Mouse (Mus musculus): ENCODE data around the gene Mlana.

Gene Mlana

DNA sequence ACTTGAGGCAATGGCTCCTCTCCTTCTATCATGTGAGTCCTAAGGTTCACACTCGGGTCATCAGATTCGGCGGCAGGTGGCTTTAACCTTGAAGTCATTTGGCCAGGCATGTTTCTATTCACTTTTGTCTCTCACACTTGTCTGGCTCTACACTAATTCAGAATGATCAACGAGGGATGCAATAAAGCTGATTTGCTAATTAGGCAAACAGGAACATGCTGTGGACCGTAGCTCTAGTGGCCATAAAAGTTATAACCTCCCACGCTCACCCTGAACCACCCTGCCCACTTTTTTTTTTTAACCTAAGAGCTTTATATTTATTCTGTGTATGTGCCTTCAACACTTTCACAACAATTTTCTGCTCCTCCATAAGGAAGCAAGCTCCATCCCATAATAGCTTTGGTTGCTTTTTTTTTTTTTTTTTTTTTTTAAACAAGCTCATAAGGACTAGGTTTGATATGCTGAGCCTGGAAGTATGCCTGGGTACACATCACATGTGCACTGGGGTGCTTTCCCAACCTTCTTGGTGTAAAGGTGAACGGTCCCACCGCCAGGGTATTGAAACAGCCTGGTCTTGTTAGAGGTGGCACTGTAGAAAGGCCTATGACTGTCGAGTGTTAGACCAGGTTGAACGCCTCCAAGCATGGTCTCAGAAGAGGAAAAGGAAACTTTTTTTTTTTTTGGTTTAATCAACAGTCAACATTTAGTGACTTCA is 21.0 kb upstream of the Mlana start:
- no peak for DNase-seq

DNA sequence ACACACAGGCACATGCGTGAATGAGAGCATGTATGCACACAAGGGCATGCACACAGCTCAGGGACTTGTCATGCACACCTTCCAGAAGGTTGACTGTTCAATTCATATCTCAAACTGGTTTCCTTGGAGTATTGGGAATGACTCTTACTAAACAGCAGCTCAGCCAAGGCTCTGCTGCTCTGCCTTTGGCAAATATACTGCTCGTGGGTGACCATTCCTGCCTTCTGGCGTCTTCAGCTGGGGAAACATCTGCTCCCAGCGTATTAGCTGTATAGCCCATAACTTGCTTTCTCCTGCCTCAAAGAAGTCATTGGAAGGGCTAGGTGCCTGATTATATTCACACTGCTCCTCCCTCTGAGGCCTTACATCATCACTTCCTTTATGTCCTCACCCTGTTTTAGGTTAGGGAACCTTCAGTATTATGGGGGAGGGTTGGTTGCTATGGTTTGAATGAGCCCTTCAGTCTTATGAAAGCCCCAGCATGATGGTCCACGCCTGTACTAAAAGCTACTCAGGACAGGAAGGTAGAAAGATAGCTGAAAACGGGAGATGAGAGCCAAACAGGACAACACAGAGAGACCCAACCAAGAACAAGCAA is 19.3 kb upstream of the Mlana start:
- DNase-seq, result no peak

DNA sequence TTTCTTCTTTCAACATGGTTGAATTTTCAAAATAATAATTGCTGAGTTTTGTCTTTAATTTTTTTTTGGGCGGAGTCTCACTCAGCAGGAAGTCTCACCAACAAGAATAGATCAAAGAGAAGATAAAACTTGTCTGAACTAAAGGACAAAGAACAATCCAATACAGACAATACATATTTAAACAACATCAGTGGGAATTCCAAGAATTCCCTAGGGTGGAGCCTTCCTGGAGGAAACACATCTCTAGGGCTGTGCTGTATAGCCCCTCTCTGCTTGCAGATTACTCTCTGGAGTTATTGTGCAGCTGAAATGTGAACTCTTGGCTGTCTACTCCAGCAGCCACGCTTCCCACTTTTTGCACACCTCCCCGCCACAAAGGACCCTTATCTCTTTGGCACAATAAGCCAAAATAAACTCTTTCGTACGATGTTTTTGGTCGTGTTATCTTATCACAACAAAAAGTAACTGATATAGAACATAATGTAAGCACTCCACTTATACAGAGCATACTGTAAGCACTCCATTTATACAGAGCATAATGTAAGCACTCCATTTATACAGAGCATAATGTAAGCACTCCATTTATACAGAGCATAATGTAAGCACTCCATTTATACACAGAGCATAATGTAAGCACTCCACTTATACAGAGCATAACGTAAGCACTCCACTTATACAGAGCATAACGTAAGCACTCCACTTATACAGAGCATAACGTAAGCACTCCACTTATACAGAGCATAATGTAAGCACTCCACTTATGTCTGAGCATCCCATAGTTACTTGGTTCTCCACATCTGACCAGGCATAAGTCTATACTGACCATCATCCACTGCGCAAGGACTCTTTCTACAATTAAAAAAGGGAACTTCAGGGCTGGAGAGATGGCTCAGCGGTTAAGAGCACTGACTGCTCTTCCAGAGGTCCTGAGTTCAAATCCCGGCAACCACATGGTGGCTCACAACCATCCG is 17.2 kb upstream of the Mlana start:
- DNase-seq, result no peak

DNA sequence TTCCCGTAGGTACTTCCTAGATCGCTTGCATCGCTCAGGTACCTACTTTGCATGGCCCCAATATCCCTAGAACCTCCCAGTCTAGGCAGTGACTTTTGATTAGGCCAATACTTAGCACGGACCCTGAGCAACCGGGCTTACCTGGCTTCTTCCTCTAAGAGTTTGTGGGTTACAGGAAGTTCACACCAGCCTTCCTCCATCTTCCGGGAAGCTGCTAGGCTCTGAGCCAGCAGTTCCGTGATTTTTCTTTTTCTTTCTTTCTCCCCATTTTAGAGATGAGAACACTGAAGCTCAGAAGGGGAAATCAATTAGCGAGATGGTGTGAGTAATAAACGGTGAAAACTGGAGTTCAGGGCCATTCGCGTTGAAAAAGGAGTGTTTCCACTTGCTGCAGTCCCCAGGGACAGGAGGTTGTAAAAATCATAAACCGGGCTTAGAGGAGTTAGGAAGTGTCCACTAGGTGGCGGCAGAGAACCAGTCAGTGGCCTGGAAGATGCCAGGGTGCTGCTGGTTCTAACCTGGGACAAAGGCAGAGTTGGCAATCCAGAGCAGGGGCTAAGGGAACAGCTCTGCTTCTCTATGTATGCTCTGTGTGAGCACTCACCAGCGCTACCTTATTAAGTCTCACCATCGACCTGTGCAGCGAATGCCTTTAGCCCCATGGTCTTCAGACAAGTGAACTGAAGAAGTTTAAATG is 13.6 kb upstream of the Mlana start:
- DNase-seq, result peak; percentile 82 to 91

DNA sequence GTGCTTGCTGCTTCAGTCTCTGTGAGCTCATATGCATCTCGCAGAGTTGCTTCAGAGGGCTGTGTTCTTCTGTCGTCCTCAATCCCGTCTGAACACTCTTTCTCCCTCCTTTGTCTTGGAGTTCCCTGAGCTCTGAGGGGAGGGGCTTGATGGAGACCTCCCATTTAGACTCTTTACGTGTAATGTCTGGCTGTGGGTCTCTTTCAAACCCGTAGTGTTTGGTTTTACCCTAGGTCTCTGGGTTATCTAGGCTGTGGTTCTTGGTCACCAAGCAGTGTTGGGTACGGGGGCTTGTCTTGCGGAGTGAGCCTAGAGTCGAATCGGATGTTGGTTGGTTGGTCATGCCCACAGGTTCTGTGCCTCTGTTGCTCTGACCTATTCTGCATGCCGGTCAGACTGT is 2.6 kb upstream of the Mlana start:
- no peak for DNase-seq

DNA sequence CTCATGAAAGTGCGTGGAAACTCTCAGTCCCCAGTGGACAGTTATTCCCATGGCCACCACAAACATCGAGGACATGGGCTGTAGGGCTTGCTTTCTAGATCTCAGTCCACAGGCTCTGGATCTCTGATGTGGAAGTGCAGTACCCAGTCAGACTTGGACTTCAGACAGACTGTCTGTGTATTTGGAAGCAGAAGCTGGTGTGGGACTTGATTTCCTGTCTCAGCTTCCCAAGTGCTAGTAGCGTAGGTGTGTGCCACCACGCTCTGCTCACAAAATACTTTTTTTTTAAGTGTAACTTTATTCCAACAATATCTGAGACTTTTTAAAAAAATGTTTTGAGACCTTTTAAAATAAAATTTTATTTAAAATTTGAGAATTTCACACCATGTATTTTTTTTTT is 1.3 kb upstream of the Mlana start:
- no peak for DNase-seq

DNA sequence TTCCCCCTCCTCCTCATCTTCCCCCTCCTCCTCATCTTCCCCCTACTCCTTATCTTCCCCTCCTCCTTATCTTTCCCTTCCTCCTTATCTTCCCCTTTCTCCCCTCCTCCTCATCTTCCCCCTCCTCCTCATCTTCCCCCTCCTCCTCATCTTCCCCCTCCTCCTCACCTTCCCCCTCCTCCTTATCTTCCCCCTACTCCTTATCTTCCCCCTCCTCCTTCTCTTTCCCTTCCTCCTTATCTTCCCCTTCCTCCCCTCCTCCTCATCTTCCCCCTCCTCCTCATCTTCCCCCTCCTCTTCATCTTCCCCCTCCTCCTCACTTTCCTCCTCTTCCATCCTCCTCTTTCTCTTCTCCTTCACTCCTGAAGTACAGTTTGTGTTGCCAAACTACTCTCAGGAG is 784 bp upstream of the Mlana start:
- DNase-seq, result no peak

DNA sequence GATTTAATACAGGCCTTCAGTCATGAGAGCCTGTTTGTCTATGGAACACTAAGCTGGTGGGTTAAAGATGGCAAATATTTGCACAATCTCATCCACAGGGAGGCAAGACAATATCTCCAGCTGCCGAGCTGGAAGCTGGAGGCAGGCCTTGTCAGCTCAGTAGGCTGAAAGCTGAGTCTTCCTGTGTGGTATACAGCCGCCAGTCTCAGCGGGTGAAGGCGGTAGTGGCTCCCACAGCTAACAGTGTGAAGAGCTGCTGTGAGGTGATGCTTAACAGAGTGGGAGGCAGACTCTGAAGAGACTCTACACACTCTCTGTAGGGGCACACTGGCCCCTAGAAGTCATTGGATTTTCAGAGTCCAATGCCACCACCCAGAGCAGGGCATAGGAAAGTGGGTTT is 4.1 kb downstream of the Mlana start:
- DNase-seq, result no peak

DNA sequence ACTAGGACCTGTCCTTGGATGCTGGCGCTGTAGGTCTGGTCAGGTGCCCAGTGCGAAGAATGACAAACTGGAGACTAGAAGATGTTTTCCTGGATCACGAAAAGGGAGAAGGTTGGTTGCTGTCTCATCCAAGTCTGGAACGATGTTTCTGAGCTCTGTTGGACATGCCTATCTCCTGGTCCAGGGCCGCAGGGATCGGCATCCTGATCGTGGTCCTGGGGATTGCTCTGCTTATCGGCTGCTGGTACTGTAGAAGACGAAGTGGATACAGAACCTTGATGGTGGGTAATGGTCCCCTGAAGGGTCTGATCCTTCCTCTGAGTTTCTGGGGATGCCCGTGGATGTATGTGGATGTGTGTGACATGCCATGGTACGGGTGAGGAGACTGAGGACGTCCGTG is 6.8 kb downstream of the Mlana start:
- DNase-seq, result no peak

DNA sequence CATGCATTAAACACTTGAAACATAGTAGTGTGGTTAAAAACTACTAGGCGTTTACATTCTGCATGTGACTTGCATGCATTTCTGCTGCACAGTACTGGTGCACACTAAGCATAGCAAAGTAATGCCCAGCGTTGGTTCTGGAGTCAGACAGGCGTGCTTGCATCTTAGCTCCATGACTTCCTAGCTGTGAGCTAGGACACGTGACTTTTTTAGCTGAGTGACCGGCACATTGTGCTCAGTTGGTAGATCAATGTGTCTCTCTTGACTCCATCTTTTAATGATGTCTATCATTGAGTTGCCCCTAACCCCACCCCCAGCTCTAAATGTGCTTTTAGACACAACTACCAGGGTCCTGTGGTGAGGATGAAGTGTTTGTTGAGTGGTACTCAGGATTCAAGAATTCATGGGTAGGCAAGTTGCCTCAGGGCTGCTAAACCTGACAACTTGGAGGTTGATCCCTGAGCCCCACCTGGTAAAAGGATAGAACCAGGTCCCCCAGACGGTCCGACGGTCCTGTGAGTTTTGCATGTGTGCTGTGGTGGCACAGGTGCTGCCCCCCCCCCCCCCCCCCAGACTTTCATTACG is 9.8 kb downstream of the Mlana start:
- no peak for DNase-seq

DNA sequence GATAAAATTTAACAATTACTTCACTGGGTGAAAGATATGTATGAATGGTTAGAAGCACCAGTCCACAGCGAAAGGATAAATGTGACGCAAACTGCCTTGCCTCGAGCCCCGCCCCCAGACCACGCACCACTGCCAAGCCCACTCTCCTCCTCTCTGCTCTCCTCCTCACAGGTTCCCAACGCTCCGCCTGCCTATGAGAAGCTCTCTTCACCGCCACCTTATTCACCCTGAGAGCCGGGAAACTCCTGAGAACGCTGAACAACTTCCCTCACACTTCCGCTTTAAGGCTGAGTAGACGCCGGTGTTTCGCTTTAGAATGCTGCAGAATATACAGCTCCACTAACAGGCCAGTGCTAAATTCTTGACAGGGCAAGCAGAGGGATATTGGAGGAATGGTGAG is 10.4 kb downstream of the Mlana start:
- DNase-seq, result no peak

DNA sequence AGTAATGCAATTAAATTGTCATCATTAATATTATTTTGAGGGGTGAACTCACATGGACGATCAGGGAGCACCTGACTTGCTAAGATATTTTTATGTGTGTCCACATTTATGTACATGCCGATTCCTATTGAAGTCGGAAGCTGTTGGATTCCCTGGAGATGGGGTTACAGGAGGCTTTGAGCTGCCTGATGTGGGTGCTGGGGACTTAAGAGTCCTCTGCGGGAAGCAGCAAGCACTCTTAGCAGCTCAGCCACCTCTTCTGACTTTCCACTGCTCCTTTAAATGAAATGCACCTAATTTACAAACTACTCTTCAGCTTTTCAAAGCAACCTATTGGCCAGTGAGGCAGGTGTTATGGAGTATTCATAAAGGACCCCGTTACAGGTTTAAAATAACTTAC is 10.8 kb downstream of the Mlana start:
- no peak for DNase-seq

DNA sequence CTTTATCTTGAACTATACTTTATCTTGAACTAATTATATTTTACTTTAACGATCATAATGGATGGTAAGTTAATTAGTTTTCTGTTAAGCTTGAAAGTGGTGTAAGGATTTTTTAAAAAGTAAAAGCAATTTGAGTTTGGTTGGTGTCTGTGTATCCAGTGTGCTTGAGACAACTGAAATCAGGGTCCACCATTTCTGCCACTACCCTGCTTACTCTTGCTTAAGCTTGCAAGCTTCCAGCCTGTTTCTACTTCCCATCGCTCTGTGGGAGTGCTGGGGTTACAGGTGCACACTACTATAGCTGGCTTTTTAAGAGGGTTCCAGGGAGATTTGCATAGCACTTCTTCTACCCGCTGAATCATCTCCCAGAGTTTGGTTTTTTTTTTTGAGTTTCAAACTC is 11.8 kb downstream of the Mlana start:
- no peak for DNase-seq

DNA sequence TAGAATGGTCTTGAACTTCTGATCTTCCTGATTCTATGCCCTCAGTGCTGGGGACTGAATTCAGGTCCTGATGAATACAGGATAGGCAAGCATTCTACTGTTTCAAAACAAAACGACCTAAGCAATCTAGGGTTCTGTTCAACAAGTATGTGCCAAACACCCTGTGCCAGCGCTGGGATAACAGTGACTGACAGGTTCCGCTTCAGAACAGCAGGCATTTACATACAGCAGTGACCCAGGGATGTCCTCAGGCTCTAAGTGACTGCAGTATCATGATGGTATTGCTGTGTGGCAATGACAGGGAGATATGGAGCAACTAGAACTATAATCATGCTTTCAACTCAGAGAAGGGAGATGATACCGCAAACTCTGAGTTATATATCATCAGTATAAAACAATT is 15.8 kb downstream of the Mlana start:
- no peak for DNase-seq

DNA sequence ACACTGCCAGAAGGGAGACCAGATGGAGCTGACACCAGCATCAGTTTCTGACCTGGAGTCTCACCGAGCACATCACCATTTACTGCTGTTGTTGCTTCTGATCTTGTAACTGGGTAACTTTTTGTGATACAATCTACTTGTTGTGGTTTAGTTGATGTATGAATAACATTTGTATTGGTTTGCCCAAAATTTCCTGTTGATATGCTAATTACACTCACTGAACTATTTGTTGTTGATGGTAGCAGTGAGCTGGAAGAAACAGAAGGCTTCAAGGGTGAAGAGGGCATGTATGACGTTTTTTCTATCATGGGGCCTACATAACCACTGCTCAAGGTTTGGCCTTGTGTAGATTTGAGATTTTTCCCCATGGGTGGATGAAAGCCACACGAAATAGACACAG is 20.2 kb downstream of the Mlana start:
- DNase-seq, result no peak

DNA sequence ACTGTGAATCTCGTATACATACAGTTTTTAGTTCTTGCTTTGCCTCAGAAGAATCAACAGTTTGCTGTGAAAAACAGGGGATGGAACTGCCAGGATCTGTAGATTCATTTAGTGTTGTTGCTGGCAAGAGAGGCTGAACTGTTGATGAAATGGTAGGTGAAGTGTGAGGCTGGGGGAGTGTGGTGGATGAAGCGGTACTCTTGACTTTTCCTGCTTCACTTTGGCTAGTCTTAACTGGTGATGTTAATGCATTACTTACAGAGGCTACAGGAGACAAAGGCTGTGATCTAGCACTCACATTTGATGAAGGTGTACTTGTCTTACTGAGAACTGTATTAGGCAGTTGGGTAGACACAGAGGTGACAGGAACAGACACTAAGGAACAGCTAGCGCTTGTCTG is 20.9 kb downstream of the Mlana start:
- no peak for DNase-seq

DNA sequence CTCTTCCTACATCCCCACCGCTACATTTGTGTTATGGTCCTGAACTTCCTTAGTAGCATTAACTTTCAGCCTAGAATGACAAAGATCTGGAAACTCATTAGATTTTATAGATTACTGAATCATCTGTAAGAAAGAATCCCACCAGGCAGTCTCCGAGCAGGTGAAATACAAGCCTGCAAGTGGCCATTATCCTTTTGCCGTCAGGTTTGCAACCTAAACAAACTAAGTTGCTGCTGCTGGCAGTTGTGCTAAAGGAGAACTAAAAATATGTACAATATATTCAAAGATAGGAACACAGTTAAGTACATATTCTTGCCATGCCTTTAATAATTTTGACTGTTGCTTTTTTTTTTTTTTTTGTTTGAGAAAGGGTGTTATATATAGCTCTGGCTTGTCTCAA is 37.8 kb downstream of the Mlana start:
- no peak for DNase-seq

DNA sequence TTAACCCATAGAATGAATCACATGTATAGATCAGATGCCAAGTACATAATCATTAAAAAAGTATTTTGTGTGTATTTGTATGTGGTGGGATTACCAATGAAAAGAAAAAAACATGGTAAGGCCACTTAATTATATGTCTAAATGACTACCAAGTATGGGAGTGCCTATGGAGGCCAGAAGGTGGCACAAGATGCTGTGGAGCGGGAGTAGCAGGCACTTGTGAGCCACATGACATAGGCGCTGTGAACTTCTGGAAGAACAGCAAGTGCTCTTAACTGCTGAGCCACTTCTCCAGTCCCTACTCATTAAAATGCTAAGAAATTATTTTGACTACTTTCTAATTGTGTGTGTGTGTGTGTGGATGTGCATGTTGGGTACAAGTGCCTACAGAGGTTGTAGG is 42.0 kb downstream of the Mlana start:
- DNase-seq, result peak in 1 of 2 experiments; percentile 9

DNA sequence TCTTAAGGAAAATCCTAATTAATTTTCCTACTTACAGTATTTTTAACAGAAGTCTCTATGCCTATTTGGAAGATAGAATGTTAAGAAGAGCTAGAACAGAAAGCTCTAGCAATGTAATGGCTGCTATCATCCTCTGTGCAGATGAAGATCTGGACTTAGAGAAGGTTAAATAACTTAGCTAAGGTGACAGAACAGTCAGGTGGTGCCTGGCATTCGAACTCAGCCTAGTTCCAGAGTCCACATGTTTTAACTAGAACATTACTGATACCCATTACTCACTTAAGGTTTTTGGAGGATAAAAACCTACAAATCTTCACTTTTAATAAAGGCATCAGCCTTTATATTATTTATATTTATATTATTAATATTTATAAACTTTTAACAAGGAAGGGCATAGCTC is 43.0 kb downstream of the Mlana start:
- no peak for DNase-seq

DNA sequence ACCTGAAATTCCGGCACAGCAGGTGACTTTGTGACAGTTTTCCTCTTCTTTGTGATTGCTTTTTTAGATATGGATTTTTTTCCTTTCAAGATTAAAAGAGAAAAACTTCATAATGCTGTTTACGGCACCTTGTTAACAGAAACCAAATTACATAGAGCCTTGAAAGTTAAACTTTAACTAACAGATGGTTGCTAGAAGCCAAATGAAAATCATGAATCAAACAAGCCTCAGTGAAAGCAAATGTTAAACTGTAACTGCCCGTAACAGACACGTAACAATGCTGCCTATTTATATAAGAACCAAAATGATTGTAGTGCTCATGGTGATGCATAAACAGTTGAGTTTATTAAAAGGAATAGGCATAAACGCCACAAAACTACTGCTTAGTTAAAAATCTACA is 45.9 kb downstream of the Mlana start:
- DNase-seq, result no peak

DNA sequence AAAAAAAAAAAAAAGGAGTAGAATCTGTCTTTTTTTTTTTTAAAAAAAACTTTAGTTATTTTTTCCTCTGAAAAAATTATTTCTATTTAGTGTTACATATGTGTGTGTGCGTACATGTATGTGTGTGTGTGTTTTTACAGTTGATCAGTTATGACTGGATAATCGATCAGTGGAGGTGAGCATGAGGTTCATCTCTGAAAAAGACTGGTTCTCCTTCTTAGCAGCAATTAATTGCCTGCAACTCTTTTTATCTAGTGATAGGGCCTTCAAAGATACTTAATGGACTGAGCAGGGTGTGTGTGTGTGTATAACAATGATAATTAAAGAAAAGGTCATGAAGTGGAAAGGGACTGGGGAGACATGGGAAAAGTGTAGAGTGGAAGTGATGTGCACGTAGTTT is 53.4 kb downstream of the Mlana start:
- no peak for DNase-seq

DNA sequence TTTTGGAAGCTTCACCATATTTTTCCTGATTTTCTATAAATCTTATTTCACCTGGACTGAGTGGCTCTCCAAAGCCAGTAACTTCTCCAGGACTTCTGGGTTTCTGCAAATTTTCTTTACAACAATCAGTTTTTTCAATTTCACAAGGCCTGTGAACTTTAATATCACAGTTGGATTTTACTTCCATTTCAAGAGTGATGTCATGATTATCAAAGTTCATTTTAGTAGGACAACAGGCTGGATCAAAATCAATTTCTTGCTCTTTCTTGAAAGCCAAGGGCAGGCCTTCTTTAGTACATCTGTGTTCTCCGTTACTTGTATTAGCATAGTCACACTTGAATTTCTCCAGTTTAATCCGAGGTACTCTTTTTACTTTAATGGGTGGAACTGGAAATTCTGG is 56.3 kb downstream of the Mlana start:
- no peak for DNase-seq

Measured in cerebellum, postnatal 25 days (tissue).